In the genomic region with DNA sequence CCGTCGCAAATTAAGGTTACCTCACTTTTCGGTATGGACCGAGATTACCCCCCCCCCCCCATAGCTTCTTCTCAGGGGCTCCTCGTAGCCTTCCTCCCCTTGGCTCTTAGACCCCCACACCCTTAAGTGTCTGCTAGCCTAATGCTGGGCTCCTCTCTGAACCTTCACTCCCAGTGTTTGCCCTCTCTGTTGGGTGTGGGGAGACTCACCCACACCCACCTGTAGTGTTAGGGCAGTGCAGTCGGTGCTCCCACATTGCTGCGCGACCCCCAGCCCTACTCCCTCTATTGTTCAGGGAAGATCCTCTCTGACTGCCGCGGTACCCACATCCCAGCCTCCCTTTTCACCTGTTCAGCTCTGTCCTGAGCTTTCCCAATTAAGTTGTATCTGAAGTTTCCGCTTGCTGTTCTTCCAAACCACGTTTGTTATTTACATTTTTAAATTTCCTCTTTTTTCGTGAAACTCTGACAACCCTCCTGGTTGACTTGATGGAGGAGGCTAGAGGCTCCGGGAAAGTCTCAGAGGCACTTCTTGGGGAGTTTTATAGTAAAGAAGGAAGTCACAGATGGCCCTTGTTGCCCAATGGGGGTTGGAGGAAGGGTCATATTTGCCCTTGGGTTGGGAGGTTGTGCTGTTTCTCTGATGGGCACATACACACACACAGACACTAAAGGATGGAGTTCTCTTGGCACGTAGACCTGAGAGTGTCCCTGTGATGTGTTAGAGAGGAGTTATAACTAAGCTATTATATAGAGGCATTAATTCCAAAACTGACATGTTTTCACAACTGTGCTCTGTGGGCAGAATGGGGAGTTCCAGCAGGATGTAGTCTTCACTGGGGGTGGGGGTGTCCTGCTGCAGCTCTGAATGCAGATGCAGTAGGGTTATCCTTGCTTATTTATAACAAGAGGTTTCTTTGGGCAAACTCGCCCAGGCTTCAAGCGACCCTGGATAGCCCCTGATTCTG, we compare ENCODE assay signal across 8 mouse cellular contexts. TPM values are rescaled to one million over a fixed set of nuclear protein-coding genes. Genes with fewer than 3 reads are reported as not detected.
DNase-seq lines count a peak whose midpoint lies in the region; ATAC-seq and TF ChIP-seq lines count a peak whose summit lies in the region.

No protein-coding gene starts in this region.

- H3K36me3 ChIP-seq in heart, embryonic 15.5 days = no peaks in the 10 kb centered on the region
- peaks cover 21% of the 10 kb centered on the region for H3K36me3 ChIP-seq in G1E (replicated peaks)
- no peaks in the 10 kb centered on the region for H3K36me3 ChIP-seq in heart, postnatal 0 days (replicated peaks; ENCODE audit: control insufficient read depth, insufficient read depth, low read length)
- H3K36me3 ChIP-seq in macrophage (ENCODE audit: inconsistent target) = no peaks in the 10 kb centered on the region

- peak overlapping the region; percentile 99 for H3K4me3 ChIP-seq in heart, embryonic 15.5 days
- H3K4me3 ChIP-seq in G1E (ENCODE audit: low read depth, low read length) (peak overlapping the region; percentile 96), macrophage (ENCODE audit: inconsistent target) (peak overlapping the region; percentile 54)
- H3K4me3 ChIP-seq in heart, postnatal 0 days (ENCODE audit: low read depth, low read length) = peak overlapping the region; percentile 98

- TF ChIP-seq CTCF in G1E (IDR thresholded peaks at IDR 0.05; ENCODE audit: low read depth, low read length) = no peak
- TF ChIP-seq CTCF in heart, postnatal 0 days (IDR thresholded peaks at IDR 0.05; ENCODE audit: low read depth) = no peak

- intact Hi-C loops in heart, postnatal 14 days (cut with DNase I) = loop anchor here (5.0 kb wide), 1 partner anchor 41 kb away; no protein-coding TSS in a partner anchor

- no peak for DNase-seq in heart, postnatal 14 days
- DNase-seq in G1E (ENCODE audit: low spot score) = no peak
- DNase-seq in heart, postnatal 0 days (ENCODE audit: low spot score) = no peak
- peak; percentile 34 for DNase-seq in thymus, postnatal 4 days
- DNase-seq in yolk sac, embryonic 10.5 days (ENCODE audit: low spot score) = no peak
- no peak for DNase-seq in kidney, adult 18-20 months

- 22% methylated on average over 17 of the region's 17 CpGs for whole genome bisulfite sequencing in heart, embryonic 15.5 days
- 22% methylated on average over 17 of the region's 17 CpGs for WGBS in heart, postnatal 0 days
- WGBS in macrophage (ENCODE audit: missing documents) = 17% methylated on average over 15 of the region's 17 CpGs

- H3K27ac ChIP-seq in heart, embryonic 15.5 days = peak overlapping the region; percentile 70
- 0 out of 2 replicates have a peak overlapping the region, but pooled peaks have one; percentile 74 for H3K27ac ChIP-seq in heart, postnatal 0 days (ENCODE audit: low read depth)
- H3K27ac ChIP-seq in macrophage = no peak overlapping the region

- no peak for TF ChIP-seq EP300 in heart, postnatal 0 days (IDR thresholded peaks at IDR 0.05; ENCODE audit: low read depth)

- peaks cover 47% of the 10 kb centered on the region for H3K4me1 ChIP-seq in heart, embryonic 15.5 days (replicated peaks)
- peaks cover 21% of the 10 kb centered on the region for H3K4me1 ChIP-seq in G1E (ENCODE audit: insufficient read depth, low read depth, low read length)
- H3K4me1 ChIP-seq in heart, postnatal 0 days (ENCODE audit: control insufficient read depth, insufficient read depth) = peaks cover 28% of the 10 kb centered on the region; the same call in 1 of the 2 replicates

- peak overlapping the region; percentile 75 for H3K4me2 ChIP-seq in heart, embryonic 15.5 days
- H3K4me2 ChIP-seq in heart, postnatal 0 days (ENCODE audit: low read depth, low read length) = peak overlapping the region; percentile 90

- peak overlapping the region; percentile 94 for H3K9ac ChIP-seq in heart, embryonic 15.5 days
- peak overlapping the region; percentile 76 for H3K9ac ChIP-seq in heart, postnatal 0 days (replicated peaks; ENCODE audit: low read depth, low read length)

- peaks cover 14% of the 10 kb centered on the region; the same call in 1 of the 2 replicates for H3K79me2 ChIP-seq in macrophage (ENCODE audit: inconsistent target)

- no peaks in the 10 kb centered on the region for H3K27me3 ChIP-seq in heart, embryonic 15.5 days
- no peaks in the 10 kb centered on the region for H3K27me3 ChIP-seq in G1E (ENCODE audit: insufficient read depth, low read length)
- H3K27me3 ChIP-seq in heart, postnatal 0 days (ENCODE audit: control insufficient read depth, insufficient read depth, low read length) = no peaks in the 10 kb centered on the region

- H3K9me3 ChIP-seq in heart, embryonic 15.5 days (replicated peaks) = no peaks in the 10 kb centered on the region
- no peaks in the 10 kb centered on the region for H3K9me3 ChIP-seq in G1E (replicated peaks)
- H3K9me3 ChIP-seq in heart, postnatal 0 days (replicated peaks; ENCODE audit: control insufficient read depth, low read length) = no peaks in the 10 kb centered on the region

- ATAC-seq in heart, embryonic 15.5 days (replicated peaks; ENCODE audit: insufficient number of reproducible peaks, insufficient read depth, low FRiP score, low read depth) = no peak; the same call in 1 of the 2 replicates
- ATAC-seq in G1E (ENCODE audit: extremely low read depth, insufficient number of reproducible peaks, low FRiP score, poor library complexity, severe bottlenecking) = no peak
- no peak for ATAC-seq in heart, postnatal 0 days (ENCODE audit: insufficient read depth, low read depth)

RNA-seq across cellular contexts. Expression of a gene that starts 1.1 kb away (rescaled TPM):
- polyA plus RNA-seq in heart, embryonic 15.5 days (2015; fragmentation: Nextera tagmentation; extraction: Ambion mirVana) = 12.7 and 14.2 TPM in 2 replicates
- total RNA-seq in heart, postnatal 14 days (2021) = 1 to 10 TPM; 7.6 to 7.7 TPM
- total RNA-seq in G1E (2014; fragmentation: Nextera tagmentation) (12.2 and 12.5 TPM in 2 replicates), G1E (2017) (5.8 and 6.0 TPM in 2 replicates)
- polyA plus RNA-seq in G1E (2012) (14.5 and 14.6 TPM in 2 replicates), macrophage (2018) (4.9 to 7.5 TPM (median 7.1 TPM) in 3 replicates)
- total RNA-seq in heart, postnatal 0 days (2014; rRNA removed; ENCODE audit: low replicate concordance) = 4.7 and 9.5 TPM in 2 replicates
- 9.2 and 9.9 TPM in 2 replicates for polyA plus RNA-seq in heart, postnatal 0 days (2015; fragmentation: Nextera tagmentation; extraction: Ambion mirVana)
- total RNA-seq in macrophage (2018; cell fraction: chromatin; rRNA removed) = 10 to 100 TPM in 25 of 26 experiments, 1 to 10 TPM in 1; 9.5 to 77.9 (median 27.2) TPM
- 10 to 100 TPM in 12 of 26 experiments, 1 to 10 TPM in 14; 5.6 to 16.5 (median 9.2) TPM for total RNA-seq in macrophage (2018; cell fraction: cytosol; rRNA removed)
- 10 to 100 TPM in 24 of 26 experiments, 1 to 10 TPM in 2; 7.5 to 31.4 (median 20.0) TPM for total RNA-seq in macrophage (2018; cell fraction: nucleus; rRNA removed)

RNA-seq across cellular contexts. Expression of a gene that starts 52.5 kb away (rescaled TPM):
- polyA plus RNA-seq in heart, embryonic 15.5 days (2015; fragmentation: Nextera tagmentation; extraction: Ambion mirVana) = 3.9 and 4.3 TPM in 2 replicates
- 10 to 100 TPM; 10.7 to 13.5 TPM for total RNA-seq in heart, postnatal 14 days (2021)
- total RNA-seq in G1E (2014; fragmentation: Nextera tagmentation) = 1.2 TPM in 1 of 2 replicates, not detected in the other
- total RNA-seq in G1E (2017) = 0.38 and 0.64 TPM in 2 replicates
- 0.06 and 0.20 TPM in 2 replicates for polyA plus RNA-seq in G1E (2012)
- 3.7 and 10.3 TPM in 2 replicates for total RNA-seq in heart, postnatal 0 days (2014; rRNA removed; ENCODE audit: low replicate concordance)
- polyA plus RNA-seq in heart, postnatal 0 days (2015; fragmentation: Nextera tagmentation; extraction: Ambion mirVana) = 6.8 and 7.2 TPM in 2 replicates
- total RNA-seq in macrophage (2018; cell fraction: chromatin; rRNA removed) = 1 to 10 TPM in 22 of 26 experiments, under 1 TPM in 3, not detected in 1; 0.66 to 3.6 (median 2.0) TPM
- under 1 TPM in 4 of 26 experiments, not detected in 22; 0.17 to 0.33 (median 0.21) TPM for total RNA-seq in macrophage (2018; cell fraction: cytosol; rRNA removed)
- 1 to 10 TPM in 22 of 26 experiments, under 1 TPM in 3, not detected in 1; 0.58 to 3.6 (median 1.7) TPM for total RNA-seq in macrophage (2018; cell fraction: nucleus; rRNA removed)
- 0.19 TPM in 1 of 3 replicates, not detected in the others for polyA plus RNA-seq in macrophage (2018)

RNA-seq across cellular contexts. Expression of a gene that starts 59.8 kb away (rescaled TPM):
- polyA plus RNA-seq in heart, embryonic 15.5 days (2015; fragmentation: Nextera tagmentation; extraction: Ambion mirVana) = 0.52 and 1.5 TPM in 2 replicates
- 1 to 10 TPM; 2.7 to 6.5 TPM for total RNA-seq in heart, postnatal 14 days (2021)
- total RNA-seq in G1E (2014; fragmentation: Nextera tagmentation) (not detected in 2 replicates), G1E (2017) (0.11 TPM in 1 of 2 replicates, not detected in the other)
- polyA plus RNA-seq in G1E (2012) (not detected in 2 replicates), macrophage (2018) (not detected in 3 replicates)
- total RNA-seq in heart, postnatal 0 days (2014; rRNA removed; ENCODE audit: low replicate concordance) = 2.2 and 2.5 TPM in 2 replicates
- polyA plus RNA-seq in heart, postnatal 0 days (2015; fragmentation: Nextera tagmentation; extraction: Ambion mirVana) = 0.61 and 1.0 TPM in 2 replicates
- not detected for total RNA-seq in macrophage (2018; cell fraction: chromatin; rRNA removed)
- not detected for total RNA-seq in macrophage (2018; cell fraction: cytosol; rRNA removed)
- under 1 TPM in 2 of 26 experiments, not detected in 24; 0.21 to 0.24 TPM for total RNA-seq in macrophage (2018; cell fraction: nucleus; rRNA removed)
